Comparison of ENCODE assay signal across 8 mouse cellular contexts in genomic region chr17:34629221-34629751, GRCm38 (mm10). TPM values are rescaled to one million over a fixed set of nuclear protein-coding genes. Genes with fewer than 3 reads are reported as not detected.
DNase-seq lines count a peak whose midpoint lies in the region; ATAC-seq lines count a peak whose summit lies in the region.

Gene Prrt1 (plus strand): TSS chr17:34629533.

- H3K27me3 ChIP-seq in hindbrain, embryonic 14.5 days (ENCODE audit: control insufficient read depth, insufficient read depth, low read length): peaks cover 23% of the 10 kb centered on the region
- peaks cover 69% of the 10 kb centered on the region for H3K27me3 ChIP-seq in liver, embryonic 13.5 days
- peaks cover 26% of the 10 kb centered on the region for H3K27me3 ChIP-seq in stomach, embryonic 15.5 days (replicated peaks)

- peaks cover 7% of the 10 kb centered on the region; the same call in 1 of the 2 replicates for H3K36me3 ChIP-seq in hindbrain, embryonic 14.5 days (replicated peaks; ENCODE audit: control insufficient read depth, insufficient read depth)
- H3K36me3 ChIP-seq in liver, embryonic 13.5 days: peaks cover 6% of the 10 kb centered on the region; the same call in 1 of the 2 replicates
- 0 out of 2 replicates have a peak, but pooled peaks cover 2% of the 10 kb centered on the region for H3K36me3 ChIP-seq in stomach, embryonic 15.5 days

- ATAC-seq in hindbrain, embryonic 14.5 days (ENCODE audit: low FRiP score): peak; percentile 56
- no peak for ATAC-seq in liver, embryonic 13.5 days (ENCODE audit: low read depth)
- no peak for ATAC-seq in stomach, embryonic 15.5 days (ENCODE audit: insufficient read depth, low FRiP score, low read depth)

- WGBS in hindbrain, embryonic 14.5 days: 0% methylated on average over 16 of the region's 16 CpGs
- WGBS in liver, embryonic 13.5 days (ENCODE audit: insufficient replicate concordance): 7% methylated on average over 16 of the region's 16 CpGs
- 11% methylated on average over 16 of the region's 16 CpGs for WGBS in stomach, embryonic 15.5 days

- DNase-seq in adrenal gland, adult (ENCODE audit: inconsistent age in 2 of 2, low spot score in 1 of 2): peak; percentile 39 to 70
- DNase-seq in adrenal gland, postnatal 10 days: no peak
- peak; percentile 34 for DNase-seq in CD4-positive helper T cell, adult 2 months (ENCODE audit: low read depth, low spot score)
- peak; percentile 71 for DNase-seq in embryo, embryonic 10 days (ENCODE audit: low spot score)
- peak; percentile 68 for DNase-seq in hindbrain, embryonic 14.5 days (ENCODE audit: low spot score)
- no peak for DNase-seq in liver, embryonic 13.5 days
- no peak for DNase-seq in gastrocnemius, postnatal 25 days

- peak within 1 kb of the TSS; percentile 72 for H3K9ac ChIP-seq in hindbrain, embryonic 14.5 days
- no peak within 1 kb of the TSS for H3K9ac ChIP-seq in liver, embryonic 13.5 days
- H3K9ac ChIP-seq in stomach, embryonic 15.5 days: peak within 1 kb of the TSS; percentile 62; the same call in 1 of the 2 replicates

- no peaks in the 10 kb centered on the region for H3K9me3 ChIP-seq in hindbrain, embryonic 14.5 days (ENCODE audit: control insufficient read depth, low read length)
- no peaks in the 10 kb centered on the region for H3K9me3 ChIP-seq in liver, embryonic 13.5 days (replicated peaks)
- H3K9me3 ChIP-seq in stomach, embryonic 15.5 days: no peaks in the 10 kb centered on the region

- peak within 1 kb of the TSS; percentile 90 for H3K27ac ChIP-seq in hindbrain, embryonic 14.5 days
- H3K27ac ChIP-seq in liver, embryonic 13.5 days: no peak within 1 kb of the TSS
- peak within 1 kb of the TSS; percentile 95 for H3K27ac ChIP-seq in stomach, embryonic 15.5 days

- H3K4me2 ChIP-seq in hindbrain, embryonic 14.5 days (replicated peaks): peak within 1 kb of the TSS; percentile 85
- peak within 1 kb of the TSS; percentile 91 for H3K4me2 ChIP-seq in liver, embryonic 13.5 days
- H3K4me2 ChIP-seq in stomach, embryonic 15.5 days: peak within 1 kb of the TSS; percentile 96

- peak within 1 kb of the TSS; percentile 74 for H3K4me3 ChIP-seq in hindbrain, embryonic 14.5 days (replicated peaks; ENCODE audit: low read length)
- H3K4me3 ChIP-seq in liver, embryonic 13.5 days (replicated peaks): peak within 1 kb of the TSS; percentile 70
- peak within 1 kb of the TSS; percentile 77 for H3K4me3 ChIP-seq in stomach, embryonic 15.5 days (replicated peaks)

- peaks cover 46% of the 10 kb centered on the region for H3K4me1 ChIP-seq in hindbrain, embryonic 14.5 days (replicated peaks; ENCODE audit: control insufficient read depth, insufficient read depth, low read length)
- peaks cover 69% of the 10 kb centered on the region for H3K4me1 ChIP-seq in liver, embryonic 13.5 days (replicated peaks)
- H3K4me1 ChIP-seq in stomach, embryonic 15.5 days: peaks cover 50% of the 10 kb centered on the region

RNA-seq across cellular contexts. Expression of gene Prrt1, which starts in this region (rescaled TPM):
- 1 to 10 TPM; 4.5 to 7.9 TPM for total RNA-seq in adrenal gland, postnatal 10 days (2021)
- 7.3 and 8.6 TPM in 2 replicates for polyA plus RNA-seq in hindbrain, embryonic 14.5 days (2014; fragmentation: Nextera tagmentation; extraction: Ambion mirVana)
- 0.05 and 0.07 TPM in 2 replicates for polyA plus RNA-seq in liver, embryonic 13.5 days (2015; fragmentation: Nextera tagmentation; extraction: Ambion mirVana)
- 0.35 and 0.63 TPM in 2 replicates for polyA plus RNA-seq in stomach, embryonic 15.5 days (2015; fragmentation: Nextera tagmentation; extraction: Ambion mirVana)
- total RNA-seq in gastrocnemius, postnatal 25 days (2021): 1 to 10 TPM in 1 of 2 experiments, under 1 TPM in 1; 0.35 to 1.5 TPM

Comparison
In these comparisons a context has a peak if more than half of its experiments do, and no peak if none do; other contexts are left out.
1. DNase-seq: peak in adrenal gland, adult (2 of 2), CD4-positive helper T cell, adult 2 months (single experiment), embryo, embryonic 10 days (single experiment) and hindbrain, embryonic 14.5 days (single experiment); none in adrenal gland, postnatal 10 days (single experiment), liver, embryonic 13.5 days (single experiment) and gastrocnemius, postnatal 25 days (single experiment).
2. Peak in every context shown above with its lines, with median percentiles within 50 percentile points of each other: H3K4me2 ChIP-seq and H3K4me3 ChIP-seq.